Mouse (Mus musculus) embryonic facial prominence, embryonic 12.5 days (tissue): ENCODE data around the gene Ei24. TPM values are rescaled to one million over a fixed set of nuclear protein-coding genes. Genes with fewer than 3 reads are reported as not detected.

Experiments used
- ATAC-seq: fragments of 200-750 bp; cut with Nextera tagmentation; 2 replicates; pipeline ENCODE4 v1.8.0; 2017; ENCODE audit not compliant: insufficient number of reproducible peaks, insufficient read depth, low FRiP score, low TSS enrichment
- H3K27ac ChIP-seq: fragments of 300-500 bp; sonication (generic); 2 replicates; pipeline ENCODE4 v1.5.1; 2016; ENCODE audit warnings: mild to moderate bottlenecking
- H3K27me3 ChIP-seq: fragments of 300-500 bp; sonication (generic); 2 replicates; pipeline ENCODE4 v1.6.1; 2016; ENCODE audit warnings: mild to moderate bottlenecking, moderate library complexity
- H3K36me3 ChIP-seq: fragments of 300-500 bp; sonication (generic); 2 replicates; pipeline ENCODE4 v1.6.1; 2016; ENCODE audit warnings: mild to moderate bottlenecking
- H3K4me1 ChIP-seq: fragments of 300-500 bp; sonication (generic); 2 replicates; pipeline ENCODE4 v1.6.1; 2016
- H3K4me2 ChIP-seq: fragments of 300-500 bp; sonication (generic); replicated peaks from 2 replicates; pipeline ENCODE4 v1.6.1; 2016; ENCODE audit warnings: mild to moderate bottlenecking, moderate library complexity
- H3K4me3 ChIP-seq: fragments of 300-500 bp; sonication (generic); 2 replicates; pipeline ENCODE4 v1.5.1; 2016; ENCODE audit warnings: mild to moderate bottlenecking
- H3K9ac ChIP-seq: fragments of 300-500 bp; sonication (generic); 2 replicates; pipeline ENCODE4 v1.6.1; 2016; ENCODE audit warnings: mild to moderate bottlenecking, moderate library complexity
- H3K9me3 ChIP-seq: fragments of 300-500 bp; sonication (generic); 2 replicates; pipeline ENCODE4 v1.6.1; 2016; ENCODE audit warnings: mild to moderate bottlenecking, moderate library complexity
- WGBS: fragments of 180-500 bp; shearing (Covaris S2); methylation state at CpG from one replicate; pipeline ENCODE4 v1.1.7; 2016; 5-methylcytosine and 5-hydroxymethylcytosine counted together
- polyA plus RNA-seq: library from polyadenylated mRNA; unstranded; fragments of >200 nt; fragmentation: Nextera tagmentation; extraction: Ambion mirVana; gene quantifications from 2 replicates; pipeline ENCODE4 v1.2.1, GENCODE M21; 2016

The Ei24 gene
- polyA plus RNA-seq, 1 experiment from 2014 or later = 121 TPM

DNA sequence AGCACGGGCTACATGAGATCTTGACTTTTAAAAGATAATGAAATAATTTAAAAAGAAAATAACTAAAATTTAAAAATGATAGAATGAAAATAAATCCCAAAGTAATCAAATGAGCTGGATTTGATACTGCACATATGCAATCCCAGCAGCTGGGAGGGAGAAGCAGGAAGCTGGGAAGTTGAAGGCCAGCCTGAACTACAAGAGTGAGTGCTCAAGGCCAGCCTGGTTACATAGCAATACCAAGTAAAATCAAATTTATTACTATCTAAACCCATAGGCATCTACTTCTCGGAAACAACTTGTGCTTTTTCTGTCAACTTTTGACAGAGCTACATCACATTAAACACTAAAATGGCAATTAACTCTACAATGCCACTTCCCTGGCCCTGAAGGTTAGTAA lies 13.3 kb downstream of the Ei24 start:
- peaks cover 86% of the 10 kb centered on the region for H3K36me3 ChIP-seq
- no peak overlapping the region for H3K4me3 ChIP-seq
- no peaks in the 10 kb centered on the region for H3K27me3 ChIP-seq
- H3K27ac ChIP-seq = no peak overlapping the region
- no peaks in the 10 kb centered on the region for H3K9me3 ChIP-seq
- no peaks in the 10 kb centered on the region for H3K4me1 ChIP-seq
- WGBS = 88% methylated on average over 2 of the region's 2 CpGs
- H3K9ac ChIP-seq = no peak overlapping the region
- H3K4me2 ChIP-seq = no peak overlapping the region
- no peak for ATAC-seq

DNA sequence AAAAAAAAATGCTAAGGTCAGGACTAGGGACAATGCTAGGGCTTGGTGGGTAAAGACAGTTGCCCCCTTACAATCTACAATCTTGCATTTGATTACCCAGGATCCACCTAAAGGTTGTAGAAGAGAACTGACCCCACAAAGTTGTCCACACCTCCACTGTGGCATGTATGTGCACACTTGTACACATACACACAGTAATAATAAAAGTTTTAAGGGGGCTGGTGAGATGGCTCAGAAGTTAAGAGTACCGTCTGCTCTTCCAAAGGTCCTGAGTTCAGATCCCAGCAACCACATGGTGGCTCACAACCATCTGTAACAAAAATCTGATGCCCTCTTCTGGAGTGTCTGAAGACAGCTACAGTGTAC lies 28.2 kb downstream of the Ei24 start:
- Histone ChIP-seq H3K27me3 (no peaks in the 10 kb centered on the region), H3K9me3 (no peaks in the 10 kb centered on the region), H3K27ac (no peak overlapping the region), H3K9ac (no peak overlapping the region), H3K4me1 (peaks cover 13% of the 10 kb centered on the region), H3K36me3 (peaks cover 6% of the 10 kb centered on the region; the same call in 1 of the 2 replicates), H3K4me3 (no peak overlapping the region), H3K4me2 (peak overlapping the region; percentile 62; the same call in 1 of the 2 replicates)
- no peak for ATAC-seq
- WGBS = 82% methylated on average over 1 of the region's 1 CpGs

- 14% methylated on average over 25 of the region's 25 CpGs for WGBS
- no peak for ATAC-seq
These were observed 28.8 kb downstream of the Ei24 start for GRCm38 (mm10) chr9:36768156-36769047.

DNA sequence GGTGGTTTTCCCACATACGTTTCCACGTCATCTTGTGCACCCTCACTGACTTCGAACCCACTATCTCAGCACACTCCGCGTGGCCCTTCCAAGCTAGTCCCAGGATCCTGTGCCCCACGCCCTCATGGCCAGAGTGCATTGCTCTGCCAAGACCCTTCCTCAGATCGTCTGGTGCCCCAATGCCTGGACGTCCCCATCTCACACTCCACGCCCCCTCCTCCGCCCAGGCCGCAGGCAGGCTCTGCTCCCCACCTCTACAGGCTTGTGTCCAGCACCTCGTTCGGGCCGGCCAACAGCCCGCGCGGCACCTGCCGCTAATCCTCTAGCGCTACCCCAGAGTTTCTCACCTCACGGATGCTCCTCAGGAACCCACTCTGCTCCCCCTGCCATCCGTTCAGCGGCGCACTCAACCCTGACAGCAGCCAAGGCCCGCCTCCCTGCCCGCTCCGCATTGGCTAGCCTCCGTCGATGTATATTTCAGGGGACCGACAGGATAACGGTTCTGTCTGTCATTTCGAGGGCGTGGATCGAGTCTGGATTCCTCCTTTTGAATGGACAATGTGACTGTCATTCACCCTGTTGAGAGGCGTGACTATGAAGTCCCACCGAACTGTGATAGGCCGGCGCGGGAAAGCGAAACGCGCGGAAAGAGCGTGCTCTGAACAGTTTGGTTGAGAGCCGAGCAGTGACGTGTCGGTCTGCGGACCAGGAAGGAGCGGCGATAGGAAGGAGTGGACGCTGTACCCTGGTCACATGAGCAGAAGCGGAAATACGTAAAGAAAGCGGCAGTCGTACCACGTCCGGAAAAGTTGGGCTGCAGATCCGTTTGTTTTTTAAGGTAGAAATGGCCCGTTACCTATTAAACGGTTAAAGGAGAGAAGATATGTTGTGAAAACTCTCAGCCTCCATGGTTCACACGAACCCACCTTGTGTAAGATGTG lies 29.7 kb downstream of the Ei24 start, which contains the start of gene Stt3a:
Stt3a (minus strand) TSS at position 477 of the 941 bp plus-strand sequence.
- peak within 1 kb of the TSS; percentile 81 for H3K4me2 ChIP-seq
- peak; percentile 100 for ATAC-seq
- WGBS = under 1% methylated on average over 60 of the region's 60 CpGs

More at GRCm38 (mm10) chr9:36768156-36769047, 28.8 kb downstream of the Ei24 start:
- Histone ChIP-seq H3K36me3 (peaks cover 12% of the 10 kb centered on the region; the same call in 1 of the 2 replicates), H3K4me1 (peaks cover 13% of the 10 kb centered on the region), H3K9ac (peak overlapping the region; percentile 70), H3K4me3 (peak overlapping the region; percentile 97), H3K9me3 (no peaks in the 10 kb centered on the region), H3K4me2 (peak overlapping the region; percentile 62), H3K27me3 (no peaks in the 10 kb centered on the region), H3K27ac (peak overlapping the region; percentile 88)

GRCm38 (mm10) chr9:36764378-36764777 lies 32.8 kb downstream of the Ei24 start:
- H3K27ac ChIP-seq = no peak overlapping the region
- 96% methylated on average over 1 of the region's 1 CpGs for WGBS
- H3K4me1 ChIP-seq = peaks cover 13% of the 10 kb centered on the region
- H3K4me2 ChIP-seq = no peak overlapping the region
- H3K9ac ChIP-seq = no peak overlapping the region
- ATAC-seq = no peak
- no peaks in the 10 kb centered on the region for H3K9me3 ChIP-seq
- no peaks in the 10 kb centered on the region for H3K27me3 ChIP-seq
- no peak overlapping the region for H3K4me3 ChIP-seq
- peaks cover 35% of the 10 kb centered on the region for H3K36me3 ChIP-seq

More for the DNA sequence above, 29.7 kb downstream of the Ei24 start, which contains the start of gene Stt3a:
- H3K9me3 ChIP-seq = no peaks in the 10 kb centered on the region
- H3K4me3 ChIP-seq = peak within 1 kb of the TSS; percentile 97
- peaks cover 19% of the 10 kb centered on the region for H3K36me3 ChIP-seq
- H3K4me1 ChIP-seq = peaks cover 13% of the 10 kb centered on the region
- H3K27ac ChIP-seq = peak within 1 kb of the TSS; percentile 88
- peak within 1 kb of the TSS; percentile 74 for H3K9ac ChIP-seq
- H3K27me3 ChIP-seq = no peaks in the 10 kb centered on the region

Other genes with a start within 250 kb of the Ei24 start
- not detected in 2 replicates for gene Gm17689, start 214.8 kb downstream of the Ei24 start, polyA plus RNA-seq
- not detected in 2 replicates for gene A630095E13Rik, start 154.0 kb downstream of the Ei24 start, polyA plus RNA-seq
- gene Acrv1, start 104.2 kb downstream of the Ei24 start, polyA plus RNA-seq = 0.14 TPM in 1 of 2 replicates, not detected in the other
- 50.6 and 51.6 TPM in 2 replicates for gene Chek1, start 70.3 kb downstream of the Ei24 start, polyA plus RNA-seq
- 230 and 245 TPM in 2 replicates for gene Stt3a, start 29.7 kb downstream of the Ei24 start, polyA plus RNA-seq
- 94.7 and 99.3 TPM in 2 replicates for gene Fez1, start 24.5 kb upstream of the Ei24 start, polyA plus RNA-seq